Mouse (Mus musculus) hindbrain, embryonic 10.5 days (tissue): ENCODE data around the gene Ethe1. TPM values are rescaled to one million over a fixed set of nuclear protein-coding genes. Genes with fewer than 3 reads are reported as not detected.

Source experiments
- DNase-seq: peaks from one replicate; pipeline ENCODE4 v3.0.0-alpha.2; 2017; ENCODE audit warnings: low spot score
- H3K27ac ChIP-seq: fragments of 300-500 bp; sonication (generic); 2 replicates; pipeline ENCODE4 v1.5.1; 2016; ENCODE audit warnings: mild to moderate bottlenecking, moderate library complexity
- H3K27me3 ChIP-seq: fragments of 300-500 bp; sonication (generic); 2 replicates; pipeline ENCODE4 v1.6.1; 2016; ENCODE audit warnings: mild to moderate bottlenecking; ENCODE audit not compliant: poor library complexity, insufficient read depth, severe bottlenecking
- H3K36me3 ChIP-seq: fragments of 300-500 bp; sonication (generic); 2 replicates; pipeline ENCODE4 v1.6.1; 2016; ENCODE audit warnings: mild to moderate bottlenecking, moderate library complexity
- H3K4me1 ChIP-seq: fragments of 300-500 bp; sonication (generic); replicated peaks from 2 replicates; pipeline ENCODE4 v1.6.1; 2016; ENCODE audit warnings: mild to moderate bottlenecking
- H3K4me3 ChIP-seq: fragments of 300-500 bp; sonication (generic); 2 replicates; pipeline ENCODE4 v1.5.1; 2016; ENCODE audit warnings: mild to moderate bottlenecking, moderate library complexity
- H3K9me3 ChIP-seq: fragments of 300-500 bp; sonication (generic); 2 replicates; pipeline ENCODE4 v1.6.1; 2016; ENCODE audit warnings: mild to moderate bottlenecking, moderate library complexity
- WGBS: fragments of 180-500 bp; shearing (Covaris S2); methylation state at CpG from one replicate; pipeline ENCODE4 v1.1.7; 2016; 5-methylcytosine and 5-hydroxymethylcytosine counted together
- polyA plus RNA-seq: library from polyadenylated mRNA; unstranded; fragments of >200 nt; fragmentation: Nextera tagmentation; extraction: Ambion mirVana; gene quantifications from 2 replicates; pipeline ENCODE4 v1.2.1, GENCODE M21; 2016

Ethe1 gene
- polyA plus RNA-seq, 1 experiment from 2014 or later, result 23.2 TPM

DNA sequence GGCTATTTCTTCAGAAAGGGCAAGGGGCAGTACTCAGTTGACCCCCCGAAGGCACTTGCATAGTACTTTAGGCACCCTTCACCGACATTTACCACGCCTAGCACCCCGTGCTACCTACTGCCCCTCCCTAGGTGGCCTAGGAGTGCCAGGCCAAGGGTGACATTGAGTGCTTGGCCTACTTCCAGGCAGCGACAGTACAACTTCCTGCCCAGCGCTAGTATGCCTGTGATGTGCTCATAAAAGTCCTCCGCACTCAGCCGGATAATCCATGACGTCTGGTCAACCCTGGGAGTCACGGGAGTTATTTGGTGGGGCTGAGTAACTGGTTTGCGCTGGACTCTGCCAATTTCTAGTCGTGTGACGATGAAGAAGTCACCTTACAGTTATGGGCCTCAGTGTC lies 993 bp downstream of the Ethe1 start:
- no peak for DNase-seq
- 92% methylated on average over 13 of the region's 13 CpGs for WGBS
- H3K36me3 ChIP-seq, result no peaks in the 10 kb centered on the region
- peaks cover 44% of the 10 kb centered on the region for H3K27me3 ChIP-seq
- no peak overlapping the region for H3K27ac ChIP-seq
- peaks cover 14% of the 10 kb centered on the region; the same call in 1 of the 2 replicates for H3K9me3 ChIP-seq
- H3K4me3 ChIP-seq, result no peak overlapping the region
- H3K4me1 ChIP-seq, result peaks cover 20% of the 10 kb centered on the region

DNA sequence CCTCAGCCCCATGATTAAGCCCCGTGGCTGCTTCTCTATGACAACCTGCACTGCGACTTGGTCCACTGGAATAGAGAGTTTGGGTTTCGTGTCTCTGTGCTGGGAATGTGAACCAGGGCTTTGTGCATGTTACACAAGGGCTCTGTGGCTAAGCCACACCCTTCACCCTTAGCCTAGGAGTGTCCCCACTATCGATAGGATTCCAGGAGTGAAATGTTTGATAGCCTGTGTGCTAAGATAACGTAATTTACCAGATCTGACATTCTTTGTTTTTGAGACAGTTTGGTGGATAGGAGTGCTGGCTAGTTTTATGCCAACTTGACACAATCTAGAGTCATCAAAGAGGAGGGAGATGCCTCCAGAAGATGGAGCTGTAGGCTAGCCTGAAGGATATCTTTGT lies 4.4 kb downstream of the Ethe1 start:
- WGBS, result 79% methylated on average over 5 of the region's 5 CpGs
- peaks cover 34% of the 10 kb centered on the region for H3K4me1 ChIP-seq
- no peaks in the 10 kb centered on the region for H3K36me3 ChIP-seq
- H3K27me3 ChIP-seq, result peaks cover 36% of the 10 kb centered on the region
- no peak for DNase-seq
- H3K27ac ChIP-seq, result no peak overlapping the region
- no peaks in the 10 kb centered on the region for H3K9me3 ChIP-seq
- H3K4me3 ChIP-seq, result no peak overlapping the region

DNA sequence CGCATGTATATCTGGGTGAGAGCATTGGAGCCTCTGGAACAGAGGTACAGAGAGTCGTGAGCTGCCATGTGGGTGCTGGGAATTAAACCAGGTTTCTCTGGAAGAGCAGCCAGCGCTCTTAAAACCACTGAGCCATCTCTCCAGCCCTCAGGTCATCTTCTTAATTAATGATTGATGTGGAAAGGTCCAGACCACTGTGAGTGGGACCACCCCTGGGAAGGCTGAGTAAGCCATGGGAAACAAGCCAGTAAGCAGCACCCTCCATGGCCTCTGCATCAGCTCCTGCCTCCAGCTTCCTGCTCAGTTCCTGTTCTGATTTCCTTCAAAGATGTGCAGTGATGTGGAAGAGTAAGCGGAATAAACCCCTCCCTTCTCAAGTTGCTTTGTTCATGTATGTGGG lies 4.8 kb downstream of the Ethe1 start:
- Histone ChIP-seq H3K9me3 (no peaks in the 10 kb centered on the region), H3K36me3 (no peaks in the 10 kb centered on the region), H3K4me1 (peaks cover 30% of the 10 kb centered on the region), H3K27me3 (peaks cover 32% of the 10 kb centered on the region), H3K27ac (no peak overlapping the region), H3K4me3 (no peak overlapping the region)
- 66% methylated on average over 4 of the region's 4 CpGs for WGBS
- DNase-seq, result no peak

DNA sequence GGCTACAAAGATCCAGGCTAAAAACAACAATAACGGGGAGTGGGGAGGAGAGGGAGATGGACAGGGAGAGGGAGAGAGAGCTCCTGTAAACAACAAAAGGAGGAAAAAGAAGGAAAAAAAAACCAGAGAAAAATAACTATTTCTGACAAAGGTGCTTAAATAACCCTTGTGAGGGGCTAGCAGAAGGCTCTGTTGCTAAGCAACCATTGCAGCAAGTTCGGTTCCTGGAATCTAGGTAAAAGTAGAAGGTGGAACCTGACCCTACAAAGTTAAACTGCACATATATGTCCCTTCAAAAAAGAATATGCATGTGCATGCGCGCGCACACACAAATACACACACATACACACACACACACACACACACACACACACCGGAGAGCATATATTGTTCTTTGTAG lies 5.4 kb downstream of the Ethe1 start:
- no peak overlapping the region for H3K27ac ChIP-seq
- DNase-seq, result no peak
- 85% methylated on average over 6 of the region's 6 CpGs for WGBS
- H3K4me3 ChIP-seq, result no peak overlapping the region
- H3K9me3 ChIP-seq, result no peaks in the 10 kb centered on the region
- peaks cover 25% of the 10 kb centered on the region for H3K27me3 ChIP-seq
- no peaks in the 10 kb centered on the region for H3K36me3 ChIP-seq
- peaks cover 23% of the 10 kb centered on the region for H3K4me1 ChIP-seq

DNA sequence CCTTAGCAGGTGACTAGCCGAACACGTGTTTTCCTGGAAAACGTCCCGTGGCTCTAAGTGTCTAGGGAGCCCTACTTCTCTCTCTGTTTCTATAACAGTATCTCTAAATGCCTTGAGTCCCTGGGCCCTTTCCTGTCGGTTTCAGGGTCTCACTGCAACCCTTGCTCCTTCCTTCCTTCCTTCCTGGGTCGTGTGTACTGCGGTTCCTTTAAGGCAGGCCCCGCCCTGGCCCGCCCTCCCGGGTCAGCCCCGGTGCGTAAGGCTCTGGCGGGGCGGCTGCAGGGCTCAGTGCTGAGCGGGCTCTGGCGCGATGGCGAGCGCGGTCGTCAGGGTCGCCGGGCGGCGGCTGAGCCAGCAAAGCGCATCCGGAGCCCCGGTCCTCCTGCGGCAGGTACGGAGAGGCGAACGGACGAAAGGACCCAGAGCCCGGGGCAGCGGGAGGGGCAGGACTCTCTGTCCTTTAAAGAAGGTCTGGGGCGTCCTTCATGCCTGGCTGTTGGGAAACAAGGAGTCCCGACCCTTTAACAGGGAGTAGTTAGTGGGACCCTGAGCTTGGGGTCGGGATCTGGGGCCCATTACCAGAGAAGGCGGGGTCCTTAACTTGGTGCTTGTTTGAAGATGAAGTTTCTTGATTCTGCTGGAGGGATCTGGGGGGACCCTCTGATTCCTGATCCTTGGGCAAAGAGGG lies 6.4 kb downstream of the Ethe1 start:
- Histone ChIP-seq H3K4me3 (peak overlapping the region; percentile 77), H3K4me1 (peaks cover 22% of the 10 kb centered on the region), H3K27me3 (peaks cover 20% of the 10 kb centered on the region), H3K27ac (peak overlapping the region; percentile 81), H3K36me3 (no peaks in the 10 kb centered on the region), H3K9me3 (no peaks in the 10 kb centered on the region)
- WGBS, result 2% methylated on average over 39 of the region's 39 CpGs
- DNase-seq, result peak; percentile 75

DNA sequence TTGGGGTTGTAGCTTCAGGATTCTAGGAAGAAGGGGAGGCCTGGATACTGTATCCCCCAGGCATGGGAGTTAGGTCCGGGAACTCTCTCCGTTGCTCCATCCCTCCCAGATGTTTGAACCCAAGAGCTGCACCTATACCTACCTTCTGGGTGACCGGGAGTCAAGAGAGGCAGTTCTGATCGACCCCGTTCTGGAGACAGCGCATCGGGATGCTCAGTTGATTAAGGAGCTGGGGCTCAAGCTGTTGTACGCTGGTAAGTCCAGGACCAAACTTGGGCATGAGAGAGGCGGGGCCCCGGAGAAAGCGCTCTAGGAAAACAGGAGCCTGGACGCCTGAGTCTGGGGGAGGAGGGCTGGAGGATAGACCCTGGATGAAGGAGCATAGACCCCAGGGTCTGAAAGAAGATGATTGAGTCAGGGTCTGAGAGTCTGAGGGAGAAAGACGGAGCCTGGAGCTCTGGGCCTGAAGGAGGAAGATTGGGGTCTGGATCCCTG lies 7.0 kb downstream of the Ethe1 start:
- no peaks in the 10 kb centered on the region for H3K36me3 ChIP-seq
- peaks cover 22% of the 10 kb centered on the region for H3K4me1 ChIP-seq
- peak overlapping the region; percentile 81; the same call in 1 of the 2 replicates for H3K27ac ChIP-seq
- H3K4me3 ChIP-seq, result peak overlapping the region; percentile 77
- peak; percentile 40 for DNase-seq
- H3K9me3 ChIP-seq, result no peaks in the 10 kb centered on the region
- peaks cover 20% of the 10 kb centered on the region for H3K27me3 ChIP-seq
- 1% methylated on average over 13 of the region's 13 CpGs for WGBS

DNA sequence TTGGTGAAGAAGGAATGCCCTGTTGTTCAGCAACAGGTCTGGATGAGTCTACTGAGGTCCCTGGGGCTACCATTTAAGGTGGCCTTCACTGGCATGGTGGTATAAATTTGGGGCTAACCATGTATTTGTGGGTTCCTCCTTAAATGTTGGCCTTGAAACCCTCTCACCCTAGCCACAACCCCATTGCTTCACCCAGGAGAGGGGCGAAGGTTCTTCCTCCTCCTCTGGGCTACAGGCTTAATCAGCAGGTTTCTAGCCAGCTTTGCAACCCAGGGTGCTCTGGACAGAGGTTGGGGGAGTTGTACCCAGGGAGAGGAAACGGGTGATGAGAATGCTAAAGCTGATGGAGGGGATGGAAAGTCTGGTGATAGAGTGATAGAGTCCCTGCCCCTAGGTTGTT lies 8.1 kb downstream of the Ethe1 start:
- no peak for DNase-seq
- H3K4me1 ChIP-seq, result peaks cover 22% of the 10 kb centered on the region
- H3K27ac ChIP-seq, result no peak overlapping the region
- H3K27me3 ChIP-seq, result peaks cover 20% of the 10 kb centered on the region
- H3K4me3 ChIP-seq, result no peak overlapping the region
- WGBS, result 83% methylated on average over 2 of the region's 2 CpGs
- no peaks in the 10 kb centered on the region for H3K9me3 ChIP-seq
- no peaks in the 10 kb centered on the region for H3K36me3 ChIP-seq

DNA sequence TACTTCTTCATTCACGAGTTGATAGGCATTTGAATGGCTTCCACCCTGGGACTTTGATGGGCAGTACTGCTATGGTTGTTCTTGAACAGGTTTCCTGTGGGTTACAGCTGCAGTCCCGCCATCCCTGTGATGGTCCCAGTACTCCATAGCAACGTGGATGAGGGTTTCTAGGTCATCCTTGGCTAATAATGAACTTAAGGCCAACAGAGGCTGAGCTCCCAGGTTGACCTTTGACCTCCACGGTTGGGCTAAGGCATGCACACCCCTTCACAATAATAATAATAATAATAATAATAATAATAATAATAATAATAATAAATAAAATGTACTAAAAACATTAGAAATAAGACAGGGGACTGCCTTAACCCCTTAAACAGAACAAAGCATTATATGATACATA lies 10.8 kb downstream of the Ethe1 start:
- Histone ChIP-seq H3K27me3 (peaks cover 20% of the 10 kb centered on the region), H3K4me3 (no peak overlapping the region), H3K27ac (no peak overlapping the region), H3K36me3 (no peaks in the 10 kb centered on the region), H3K4me1 (peaks cover 35% of the 10 kb centered on the region), H3K9me3 (no peaks in the 10 kb centered on the region)
- no peak for DNase-seq
- WGBS, result 79% methylated on average over 4 of the region's 4 CpGs

DNA sequence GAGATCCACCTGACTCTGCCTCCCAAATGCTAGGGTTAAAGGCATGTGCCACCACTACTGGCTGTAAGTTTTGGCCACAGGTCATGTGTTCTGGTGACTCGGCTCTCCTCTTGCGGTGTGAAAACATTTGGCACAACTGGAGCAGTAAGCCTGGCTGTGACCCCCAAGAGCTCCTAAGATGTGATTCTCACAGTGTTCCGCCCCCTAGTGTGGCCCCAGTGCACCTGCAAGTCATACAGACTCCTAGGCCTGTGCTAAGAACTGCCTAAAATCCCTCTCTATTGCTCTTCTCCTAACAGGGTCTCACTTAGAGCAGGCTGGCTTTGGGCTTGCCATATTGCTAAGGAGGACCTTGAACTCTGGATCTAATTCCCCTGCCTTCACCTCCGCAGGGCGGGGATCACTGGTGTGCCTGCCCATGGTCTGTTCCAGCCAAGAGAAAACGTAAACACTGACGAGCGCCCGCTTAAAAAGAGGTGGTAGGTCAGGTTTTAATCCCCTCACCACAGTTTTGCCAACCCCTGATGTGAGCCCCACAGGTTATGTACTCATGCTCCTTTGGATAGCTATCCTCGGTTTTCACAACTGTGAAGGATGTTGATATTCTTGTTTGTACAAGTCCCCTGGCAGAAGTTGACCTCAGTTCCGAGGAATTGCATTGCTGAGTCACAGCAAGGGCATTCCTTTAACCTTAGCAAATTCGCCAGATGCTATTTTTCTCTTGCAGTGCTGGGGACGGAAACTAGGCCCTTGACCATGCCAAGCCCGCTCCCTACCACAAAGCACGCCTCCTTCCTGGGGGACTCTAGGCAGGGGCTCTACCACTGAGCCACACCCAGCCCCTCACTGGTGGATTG lies 12.1 kb downstream of the Ethe1 start:
- Histone ChIP-seq H3K4me1 (peaks cover 22% of the 10 kb centered on the region), H3K27me3 (peaks cover 17% of the 10 kb centered on the region), H3K4me3 (no peak overlapping the region), H3K9me3 (no peaks in the 10 kb centered on the region), H3K27ac (no peak overlapping the region), H3K36me3 (no peaks in the 10 kb centered on the region)
- no peak for DNase-seq
- WGBS, result 70% methylated on average over 15 of the region's 15 CpGs

DNA sequence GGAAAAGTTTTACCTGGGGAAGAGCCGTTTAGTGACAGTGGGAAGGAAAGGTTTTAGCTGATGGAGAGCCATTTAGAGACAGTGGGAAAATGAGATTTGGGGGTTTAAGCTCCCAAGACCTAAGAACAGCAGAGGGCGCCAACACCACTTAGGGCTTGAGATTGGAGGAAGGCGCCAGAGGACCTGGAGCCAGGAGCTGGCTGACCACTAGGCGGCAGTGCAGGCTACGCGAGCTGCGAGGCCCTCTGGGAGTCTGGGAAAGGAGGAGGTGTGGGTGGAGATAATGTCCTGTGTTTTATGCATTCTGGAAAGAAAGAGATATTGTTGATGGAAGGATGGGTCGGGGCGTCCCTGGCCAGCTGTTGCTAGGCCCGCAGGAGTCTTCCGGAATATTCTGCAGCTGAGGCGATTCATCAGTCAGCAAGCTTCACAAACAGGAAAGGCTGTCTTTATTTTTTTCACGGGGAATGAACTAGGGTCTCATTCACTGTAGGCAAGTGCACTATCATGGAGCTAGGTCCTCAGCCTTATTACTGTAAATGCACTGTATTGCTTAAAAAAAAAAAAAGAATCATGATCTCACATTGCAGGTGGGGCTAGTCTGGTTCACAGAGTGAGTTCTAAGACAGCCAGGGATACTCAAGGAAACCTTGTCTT lies 13.7 kb downstream of the Ethe1 start:
- Histone ChIP-seq H3K4me1 (peaks cover 13% of the 10 kb centered on the region), H3K4me3 (peak overlapping the region; percentile 18; the same call in 1 of the 2 replicates), H3K27ac (no peak overlapping the region), H3K27me3 (peaks cover 1% of the 10 kb centered on the region; the same call in 1 of the 2 replicates), H3K36me3 (no peaks in the 10 kb centered on the region), H3K9me3 (no peaks in the 10 kb centered on the region)
- DNase-seq, result peak; percentile 94
- 8% methylated on average over 13 of the region's 13 CpGs for WGBS

DNA sequence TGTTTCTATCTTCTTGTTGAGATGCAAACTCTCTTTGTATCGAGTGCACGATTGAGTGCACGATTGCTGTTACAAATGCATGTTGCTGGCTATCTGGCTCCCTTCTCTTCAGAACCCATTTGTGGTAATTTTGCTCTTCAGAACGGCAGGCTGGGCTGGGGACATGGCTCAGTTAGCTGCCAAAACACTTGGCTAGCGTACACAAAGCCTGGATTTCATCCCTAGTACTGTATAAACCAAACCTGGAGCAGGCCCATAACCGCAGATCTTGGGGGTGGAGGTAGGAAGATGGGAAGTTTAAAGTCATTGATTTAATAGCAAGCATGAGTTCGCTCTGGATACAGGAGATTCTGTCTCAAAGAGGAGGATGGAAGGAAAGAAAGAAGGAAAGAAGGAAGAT lies 18.2 kb downstream of the Ethe1 start:
- H3K27ac ChIP-seq, result no peak overlapping the region
- DNase-seq, result no peak

DNA sequence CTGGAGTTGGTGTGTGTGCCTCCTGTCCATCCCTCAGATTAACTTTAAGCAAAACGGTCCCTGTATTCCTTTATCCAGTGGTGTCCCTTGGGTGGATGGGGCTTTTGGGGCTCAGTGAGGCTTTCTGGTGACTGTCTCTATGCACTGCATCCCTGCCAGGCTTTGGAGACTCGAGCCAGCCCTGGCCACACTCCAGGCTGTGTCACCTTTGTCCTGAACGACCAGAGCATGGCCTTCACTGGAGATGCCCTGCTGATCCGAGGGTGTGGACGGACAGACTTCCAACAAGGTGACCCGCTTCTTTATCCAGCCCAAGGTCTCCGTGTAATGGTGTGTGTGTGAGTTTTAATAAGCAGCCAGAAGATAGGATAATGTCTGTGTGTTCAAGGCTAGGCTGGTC lies 18.7 kb downstream of the Ethe1 start:
- Histone ChIP-seq H3K4me1 (peaks cover 23% of the 10 kb centered on the region), H3K36me3 (no peaks in the 10 kb centered on the region), H3K9me3 (no peaks in the 10 kb centered on the region), H3K27me3 (peaks cover 36% of the 10 kb centered on the region), H3K27ac (no peak overlapping the region), H3K4me3 (no peak overlapping the region)
- 79% methylated on average over 7 of the region's 7 CpGs for WGBS
- DNase-seq, result no peak

More for the DNA sequence above, 18.2 kb downstream of the Ethe1 start:
- Histone ChIP-seq H3K4me1 (peaks cover 19% of the 10 kb centered on the region), H3K9me3 (no peaks in the 10 kb centered on the region), H3K36me3 (no peaks in the 10 kb centered on the region), H3K27me3 (peaks cover 32% of the 10 kb centered on the region), H3K4me3 (no peak overlapping the region)
- WGBS, result 87% methylated on average over 7 of the region's 7 CpGs
